Mouse (Mus musculus) CD8-positive naive resting alpha-beta T cell, adult 2 months (primary cell): ENCODE data around the gene Palld.

Source experiments
- DNase-seq, 2 experiments: peaks; one replicate each; pipeline ENCODE4 v3.0.0; 2022; ENCODE audit warnings: low read depth in 2 of 2, low spot score in 2 of 2

Gene Palld

DNA sequence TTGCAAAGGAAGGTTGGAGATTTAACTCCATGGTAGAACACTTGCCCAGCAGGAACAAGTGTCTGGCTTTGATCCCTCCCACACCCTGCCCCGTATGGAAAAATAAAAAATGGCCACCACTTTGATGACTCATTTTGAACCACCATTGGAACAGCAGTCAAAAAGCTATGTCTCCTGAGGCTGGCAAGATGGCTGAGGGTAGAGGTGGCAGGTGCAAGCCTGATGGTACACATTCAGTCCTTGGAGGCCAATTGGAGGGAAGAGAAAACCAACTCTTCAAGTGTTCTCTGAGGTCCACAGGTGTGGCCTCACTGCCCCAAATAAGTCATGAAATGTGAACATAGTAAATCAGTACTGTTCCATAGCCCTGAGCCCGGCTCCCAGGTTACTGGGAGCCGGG lies 210.4 kb downstream of the Palld start:
- DNase-seq = no peak

- DNase-seq = no peak
These were observed 211.1 kb downstream of the Palld start for GRCm38 (mm10) chr8:61691391-61691790.

- no peak for DNase-seq
These were observed 215.4 kb downstream of the Palld start for GRCm38 (mm10) chr8:61687071-61687470.

- DNase-seq = peak in 1 of 2 experiments; percentile 5
These were observed 216.2 kb downstream of the Palld start for GRCm38 (mm10) chr8:61686340-61686739.

DNA sequence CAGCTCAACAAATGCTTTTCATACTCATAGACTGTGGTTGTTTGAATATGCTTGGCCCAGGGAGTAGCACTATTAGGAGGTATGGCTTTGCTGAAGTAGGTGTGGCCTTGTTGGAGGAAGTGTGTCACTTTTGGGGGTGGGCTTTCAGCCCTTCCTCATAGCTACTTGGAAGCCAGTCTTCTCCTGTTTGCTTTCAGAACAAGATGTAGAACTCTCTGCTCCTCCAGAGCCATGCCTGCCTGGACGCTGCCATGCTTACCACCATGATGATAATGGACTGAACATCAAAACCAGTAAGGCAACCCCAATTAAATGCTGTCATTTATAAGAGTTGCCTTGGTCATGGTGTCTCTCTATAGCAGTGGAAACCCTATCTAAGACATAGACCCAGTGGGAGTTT lies 217.2 kb downstream of the Palld start:
- DNase-seq = no peak

- DNase-seq = no peak
These were observed 218.1 kb downstream of the Palld start for GRCm38 (mm10) chr8:61684280-61684939.

- DNase-seq = no peak
These were observed 219.6 kb downstream of the Palld start for GRCm38 (mm10) chr8:61682902-61683301.

DNA sequence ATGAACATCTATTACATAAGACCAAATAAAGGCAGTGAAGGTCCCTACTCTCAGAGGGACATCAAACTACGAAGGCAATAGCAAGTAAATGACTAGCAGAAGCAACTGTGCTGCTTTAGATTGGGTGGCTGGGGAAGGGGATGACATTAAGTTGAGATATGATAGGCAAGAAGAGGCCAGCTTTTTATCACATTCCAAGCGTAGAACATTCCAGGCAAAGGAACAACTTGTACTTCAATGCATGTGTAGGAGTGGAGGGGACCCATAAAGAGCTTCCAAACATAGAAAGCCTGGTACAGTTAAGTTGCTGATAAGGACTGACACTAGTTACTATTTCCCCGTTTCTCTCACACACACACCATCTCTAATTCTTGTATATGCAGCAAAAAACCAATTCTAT lies 221.3 kb downstream of the Palld start:
- DNase-seq = no peak

DNA sequence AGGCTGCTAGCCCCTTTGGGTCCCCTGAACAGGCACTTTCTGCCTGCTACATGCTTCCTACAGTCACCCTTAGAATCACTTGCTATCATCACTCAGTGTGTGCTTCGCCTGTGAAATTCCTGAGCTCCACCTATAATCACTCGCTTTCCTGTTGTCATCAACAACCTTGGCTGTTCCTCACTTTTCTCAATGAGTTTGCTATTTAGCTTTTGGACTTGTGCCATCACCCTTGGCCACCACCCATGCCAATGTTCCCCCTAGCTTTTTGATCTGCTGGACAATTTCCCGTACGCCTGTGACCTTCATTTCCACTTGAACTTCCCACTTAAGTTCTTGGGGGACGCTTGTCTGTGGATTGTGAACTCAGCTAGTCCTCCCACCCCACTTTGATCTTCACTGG lies 225.3 kb downstream of the Palld start:
- no peak for DNase-seq

DNA sequence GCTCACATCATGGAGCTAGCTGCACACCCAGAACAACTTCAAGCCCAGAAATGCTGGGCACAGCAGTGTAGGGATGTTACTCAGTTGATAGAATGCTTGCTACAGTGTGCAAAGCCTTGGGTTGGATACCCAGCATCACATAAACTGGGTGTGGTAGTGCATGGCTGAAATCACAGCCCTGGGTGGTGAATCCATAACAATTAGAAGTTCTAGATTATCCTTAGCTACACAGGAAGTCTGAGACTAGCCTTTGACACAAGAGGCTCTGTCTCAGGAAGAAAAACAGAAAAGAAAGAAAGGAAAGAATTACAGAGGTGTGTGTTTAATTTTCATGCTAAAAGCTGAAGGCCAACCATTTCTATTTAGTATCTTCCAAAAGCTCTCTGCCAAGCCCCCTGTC lies 231.3 kb downstream of the Palld start:
- DNase-seq = no peak

DNA sequence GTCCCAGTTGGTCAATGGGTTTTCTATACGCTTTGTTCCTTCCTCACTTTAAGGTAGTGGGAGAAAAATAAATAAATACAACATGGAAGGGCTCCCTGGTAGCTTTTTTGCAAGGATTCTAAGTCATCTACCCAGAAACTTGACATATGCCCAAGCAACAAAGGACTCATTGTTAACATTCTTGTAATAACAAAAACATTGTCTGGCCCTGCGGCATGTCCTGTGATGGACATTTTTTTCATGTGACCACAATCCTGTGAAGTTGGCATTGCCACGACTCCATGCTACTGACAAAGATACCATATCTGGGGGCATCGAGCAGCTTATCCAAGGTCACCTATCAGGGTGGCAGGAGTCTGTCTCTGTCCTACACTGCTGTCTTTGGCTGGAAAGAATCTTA lies 232.1 kb downstream of the Palld start:
- no peak for DNase-seq

- DNase-seq = no peak
These were observed 235.6 kb downstream of the Palld start for GRCm38 (mm10) chr8:61666919-61667318.

DNA sequence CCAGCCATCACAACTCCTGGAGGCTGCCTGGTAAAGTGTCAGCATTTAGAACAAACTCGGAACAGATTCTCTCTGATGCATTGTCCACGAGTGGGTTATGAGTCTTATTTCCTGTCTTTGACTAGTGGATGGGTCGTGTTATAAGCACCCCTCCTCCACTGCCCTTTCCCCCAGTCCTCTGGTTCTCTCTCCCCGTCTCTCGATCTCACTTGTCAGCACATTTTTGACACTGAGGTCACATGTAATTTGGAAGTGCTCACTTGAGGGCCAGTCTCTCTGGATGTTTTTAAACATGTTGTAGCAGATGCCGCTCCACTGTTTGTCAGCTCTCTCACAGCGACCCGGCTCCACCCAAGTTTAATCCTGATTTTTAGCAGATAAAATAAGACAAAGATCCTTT lies 237.5 kb downstream of the Palld start:
- no peak for DNase-seq

- no peak for DNase-seq
These were observed 238.3 kb downstream of the Palld start for GRCm38 (mm10) chr8:61664162-61664561.

DNA sequence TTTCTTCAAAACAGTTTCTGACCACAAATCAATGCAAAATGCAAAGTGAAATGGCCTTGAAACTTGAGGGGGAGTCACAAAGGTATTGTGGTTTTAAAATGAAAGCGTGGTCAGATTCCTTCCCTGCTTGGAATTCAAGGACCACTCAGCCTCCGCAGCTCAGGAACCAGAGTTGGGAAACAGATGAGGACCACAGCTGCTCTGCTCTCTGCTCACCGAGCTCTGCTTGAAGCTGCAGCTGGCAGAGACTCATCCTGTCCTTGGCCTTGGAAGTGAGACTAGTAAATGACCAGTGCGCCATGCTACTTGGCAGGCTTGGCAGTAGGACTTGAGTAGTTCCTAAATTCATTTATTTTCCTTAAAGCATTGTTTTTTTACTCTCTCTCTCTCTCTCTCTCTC lies 239.7 kb downstream of the Palld start:
- no peak for DNase-seq

GRCm38 (mm10) chr8:61661611-61662010 lies 240.9 kb downstream of the Palld start:
- DNase-seq = no peak

DNA sequence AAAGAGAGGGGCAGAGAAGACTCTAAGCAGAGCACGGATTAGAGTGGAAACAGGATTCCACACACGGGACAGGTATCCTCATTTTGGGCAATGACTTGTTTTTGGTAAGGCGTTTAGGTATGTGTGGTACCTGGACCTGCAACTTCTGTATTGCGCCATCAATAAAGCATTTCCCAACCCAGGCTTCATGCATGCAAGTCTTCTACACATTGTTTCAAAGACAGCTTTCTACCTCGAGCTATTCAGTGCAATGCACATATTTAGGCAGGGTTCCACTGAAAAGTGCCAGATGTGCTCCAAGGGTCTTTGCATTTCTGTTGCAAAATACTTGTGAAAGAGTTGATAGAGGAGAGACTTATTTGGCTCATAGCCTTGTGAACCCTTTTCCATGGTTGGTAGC lies 241.5 kb downstream of the Palld start:
- DNase-seq = no peak

GRCm38 (mm10) chr8:61651955-61652354 lies 250.5 kb downstream of the Palld start:
- no peak for DNase-seq

DNA sequence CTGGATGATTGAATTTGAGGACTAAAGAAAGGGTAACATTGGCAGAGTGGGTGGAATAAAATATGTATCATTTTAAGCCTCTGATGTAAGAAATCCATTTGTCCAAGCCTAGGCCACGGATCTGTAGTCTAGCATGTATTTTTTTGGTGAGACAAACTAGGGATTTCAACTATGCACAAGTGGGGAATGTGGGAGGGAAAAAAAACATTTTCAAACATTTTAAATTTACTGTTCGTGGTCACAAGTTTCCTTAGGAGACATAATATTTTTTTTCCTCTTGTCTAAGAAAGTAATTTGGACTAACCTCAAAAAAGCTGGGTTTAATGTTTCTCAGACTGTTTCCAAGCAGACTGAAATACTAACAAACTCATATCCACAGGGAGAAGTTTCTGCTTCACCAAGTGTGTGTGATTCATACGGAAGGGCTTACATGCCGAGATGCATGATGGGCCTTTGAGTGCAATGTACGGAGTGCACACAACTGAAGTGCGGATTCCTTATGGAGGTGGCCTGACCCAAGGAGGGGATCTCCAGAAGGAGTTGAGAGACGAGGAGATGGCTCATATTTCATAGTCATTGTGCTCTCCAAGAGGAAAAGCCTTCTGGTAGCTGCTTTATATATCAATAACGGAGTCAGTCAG lies 256.2 kb downstream of the Palld start:
- DNase-seq = no peak

DNA sequence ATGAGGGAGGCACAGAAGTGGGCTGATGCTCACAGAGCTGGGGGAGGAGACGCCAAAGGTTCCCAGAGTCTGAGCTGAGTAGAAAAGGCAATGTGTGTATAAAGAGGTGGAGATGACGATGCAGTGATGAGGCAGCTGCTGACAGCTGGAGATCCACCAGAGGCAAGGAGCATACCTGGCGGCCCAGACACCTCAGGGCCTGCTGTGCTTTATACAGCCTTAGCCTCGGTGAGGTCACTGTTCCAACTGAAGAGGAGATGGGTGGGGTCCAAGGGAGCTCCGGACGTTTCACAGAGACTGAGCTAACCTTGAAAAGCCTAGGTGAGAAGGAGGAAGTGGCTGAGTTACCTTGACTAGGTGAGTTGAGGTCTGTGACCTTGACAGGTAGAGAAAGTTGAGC lies 256.8 kb downstream of the Palld start:
- no peak for DNase-seq

- DNase-seq = no peak
These were observed 259.3 kb downstream of the Palld start for GRCm38 (mm10) chr8:61643215-61643614.

DNA sequence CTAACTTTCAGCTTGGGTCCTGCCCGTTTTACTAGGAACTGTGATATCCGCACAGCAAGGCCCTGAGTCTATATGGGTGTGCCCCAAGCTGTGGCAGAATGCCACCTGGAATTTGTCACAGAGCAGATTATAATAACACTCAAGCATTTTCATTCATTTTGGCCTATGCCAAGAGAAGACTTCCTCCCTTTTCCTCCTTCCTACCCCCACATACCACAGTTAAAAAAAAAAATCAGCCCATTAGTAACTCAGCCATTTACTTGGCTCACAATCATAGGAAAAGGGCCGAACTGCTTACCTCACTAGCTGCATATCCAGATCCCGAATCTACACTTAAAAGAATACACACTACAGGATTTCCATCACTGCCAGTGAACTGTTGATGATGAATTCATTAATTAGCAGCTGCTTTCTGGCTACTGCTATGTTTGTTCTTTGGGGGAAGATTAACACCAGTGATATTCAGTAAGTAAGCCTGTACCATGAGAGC lies 260.1 kb downstream of the Palld start:
- no peak for DNase-seq

DNA sequence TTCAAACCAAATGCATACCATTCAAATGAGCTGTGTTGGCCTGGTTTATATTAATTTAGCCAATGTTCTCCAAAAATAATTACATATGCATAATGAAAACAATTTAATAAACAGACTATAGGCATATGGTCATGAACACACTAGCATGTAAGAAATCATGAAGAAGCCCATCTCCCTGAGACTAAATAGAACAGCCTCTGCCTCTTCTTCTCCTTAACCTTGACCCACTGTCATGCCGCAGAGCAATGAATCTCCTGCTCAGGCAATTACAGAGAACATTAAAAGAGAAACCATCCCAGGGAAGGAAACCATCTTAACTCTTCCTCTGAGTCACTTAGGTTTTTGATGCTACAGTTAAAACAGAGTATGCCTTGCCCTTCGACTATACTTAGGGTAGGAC lies 262.9 kb downstream of the Palld start:
- no peak for DNase-seq
